Mouse (Mus musculus) c-Kit-positive CD71-positive TER-119-positive erythroid progenitor cells, embryonic 14.5 days (primary cell): ENCODE data around the gene Pan3.

Experiments
- DNase-seq: peaks from one replicate; pipeline ENCODE4 v3.0.0-alpha.2; 2013; ENCODE audit warnings: low spot score

Pan3 gene

GRCm38 (mm10) chr5:147430936-147431839 lies 1.2 kb downstream of the Pan3 start:
- DNase-seq: no peak

DNA sequence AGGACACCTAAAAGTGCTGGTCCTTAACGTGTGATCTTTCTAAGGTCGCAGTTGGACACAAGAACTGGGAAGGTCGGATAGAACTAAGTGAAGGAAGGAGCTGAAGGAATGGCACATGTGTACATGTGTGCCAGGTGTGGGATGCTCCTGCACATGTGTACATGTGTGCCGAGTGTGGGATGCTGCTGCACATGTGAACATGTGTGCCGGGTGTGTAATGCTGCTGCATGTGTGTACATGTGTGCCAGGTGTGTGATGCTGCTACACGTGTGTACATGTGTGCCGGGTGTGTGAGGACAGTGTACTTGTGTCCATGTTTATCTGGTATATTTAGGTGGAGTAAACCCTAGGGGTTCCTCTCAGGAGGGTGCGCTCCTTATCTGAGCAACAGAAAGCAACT lies 3.0 kb downstream of the Pan3 start:
- DNase-seq: no peak

GRCm38 (mm10) chr5:147435224-147435623 lies 5.3 kb downstream of the Pan3 start:
- no peak for DNase-seq

DNA sequence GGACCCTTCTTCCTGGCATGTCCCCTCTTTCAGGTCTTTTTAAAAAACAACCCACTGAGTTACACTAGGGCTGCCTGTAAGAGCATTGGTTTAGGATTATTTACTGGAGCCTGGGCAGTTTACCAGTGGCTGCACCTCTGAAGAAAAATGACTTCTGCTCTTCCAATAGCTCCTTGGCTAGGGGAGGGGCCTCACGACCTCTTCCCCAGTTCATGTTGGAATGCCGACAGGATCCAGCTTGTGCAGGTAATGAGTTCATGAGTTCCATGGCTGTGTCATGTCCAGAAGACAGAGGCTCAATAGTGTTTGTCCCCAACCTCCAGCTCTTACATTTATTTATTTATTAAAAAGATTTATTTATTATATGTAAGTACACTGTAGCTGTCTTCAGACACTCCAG lies 5.8 kb downstream of the Pan3 start:
- DNase-seq: no peak

- no peak for DNase-seq
These were observed 6.5 kb downstream of the Pan3 start for GRCm38 (mm10) chr5:147436491-147436890.

DNA sequence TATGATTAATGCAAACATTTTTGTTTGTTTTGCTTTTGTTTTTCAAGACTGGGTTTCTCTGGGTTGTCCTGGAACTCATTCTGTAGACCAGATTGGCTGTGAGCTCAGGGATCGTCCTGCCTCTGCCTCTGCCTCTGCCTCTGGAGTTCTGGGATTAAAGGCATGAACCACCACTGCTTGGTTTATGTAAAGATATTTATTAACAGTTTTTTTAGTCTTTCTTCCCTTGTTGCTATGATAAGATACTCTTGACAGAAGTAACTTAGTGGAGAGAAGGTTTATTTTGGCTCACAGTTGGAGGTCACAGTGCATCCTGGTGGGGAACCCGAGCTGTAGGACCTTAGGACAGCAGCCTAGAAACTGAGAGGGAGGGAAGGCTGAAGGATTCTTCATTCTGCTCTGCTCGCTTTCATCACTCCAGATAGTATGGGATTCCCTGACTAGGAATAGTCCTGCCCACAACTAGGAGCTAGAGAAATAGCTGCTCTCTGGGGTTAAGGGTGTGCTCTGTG lies 11.1 kb downstream of the Pan3 start:
- no peak for DNase-seq

- no peak for DNase-seq
These were observed 12.0 kb downstream of the Pan3 start for GRCm38 (mm10) chr5:147441979-147442378.

DNA sequence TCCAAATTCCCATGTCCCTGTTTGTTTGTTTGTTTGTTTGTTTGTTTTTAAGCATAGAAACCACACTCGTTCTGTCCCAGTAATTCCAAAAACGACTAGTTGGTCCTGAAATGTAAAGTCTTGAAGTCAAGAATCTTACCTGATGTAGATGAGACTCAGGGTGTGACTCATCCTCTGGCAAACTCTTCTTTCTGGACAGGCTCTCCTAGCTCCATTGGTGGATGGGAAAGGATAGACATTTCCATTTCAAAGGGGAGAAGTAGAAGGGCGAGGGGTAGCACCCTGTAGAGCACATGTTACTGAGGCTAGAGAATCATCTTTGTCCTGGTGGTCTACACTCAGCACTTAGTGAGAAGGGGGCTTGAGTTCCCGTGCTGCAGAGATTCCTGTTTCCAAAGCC lies 12.8 kb downstream of the Pan3 start:
- DNase-seq: no peak

- DNase-seq: no peak
These were observed 14.3 kb downstream of the Pan3 start for GRCm38 (mm10) chr5:147444298-147444697.

- no peak for DNase-seq
These were observed 14.8 kb downstream of the Pan3 start for GRCm38 (mm10) chr5:147444757-147445156.

DNA sequence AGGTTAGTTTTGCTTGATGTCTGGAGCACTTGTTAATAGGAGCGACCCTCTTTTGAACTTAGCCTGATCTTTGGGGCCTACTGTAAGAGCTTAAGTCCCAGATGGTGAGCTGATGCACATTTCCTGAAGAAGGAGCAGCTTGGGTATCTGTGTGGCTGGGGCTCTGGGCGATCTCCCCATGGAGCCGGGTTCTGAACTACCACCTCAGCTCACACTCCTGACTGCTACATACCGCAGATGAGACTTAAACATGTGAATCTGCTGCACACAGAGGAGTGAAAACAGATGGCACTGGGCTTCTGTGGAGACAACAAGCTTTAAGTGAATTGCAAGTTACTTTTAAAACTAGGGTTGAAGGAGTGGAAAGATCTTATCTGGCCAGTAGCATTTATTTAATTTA lies 15.3 kb downstream of the Pan3 start:
- DNase-seq: no peak

- no peak for DNase-seq
These were observed 18.6 kb downstream of the Pan3 start for GRCm38 (mm10) chr5:147448526-147448925.

DNA sequence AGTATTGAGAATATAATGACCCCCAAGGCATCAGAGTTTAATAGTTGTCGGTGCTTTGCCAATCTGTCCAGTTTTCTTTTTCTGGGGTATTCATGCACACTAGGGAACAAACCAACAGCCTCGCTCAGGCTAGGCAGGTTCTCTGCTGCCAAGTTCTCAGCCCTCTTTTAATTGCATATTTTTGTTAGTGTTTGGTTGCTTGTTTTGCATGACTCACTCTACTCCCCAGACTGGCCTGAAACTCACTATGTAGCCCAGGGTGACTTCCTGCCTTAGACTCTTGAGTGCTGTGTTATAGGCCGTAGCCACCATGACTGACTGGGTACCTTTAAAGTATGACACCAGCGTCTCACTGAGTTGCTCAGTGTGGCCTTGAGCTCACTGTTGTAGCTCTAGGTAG lies 19.0 kb downstream of the Pan3 start:
- DNase-seq: no peak

- no peak for DNase-seq
These were observed 26.5 kb downstream of the Pan3 start for GRCm38 (mm10) chr5:147456491-147456890.

GRCm38 (mm10) chr5:147459821-147460567 lies 30.0 kb downstream of the Pan3 start:
- no peak for DNase-seq

DNA sequence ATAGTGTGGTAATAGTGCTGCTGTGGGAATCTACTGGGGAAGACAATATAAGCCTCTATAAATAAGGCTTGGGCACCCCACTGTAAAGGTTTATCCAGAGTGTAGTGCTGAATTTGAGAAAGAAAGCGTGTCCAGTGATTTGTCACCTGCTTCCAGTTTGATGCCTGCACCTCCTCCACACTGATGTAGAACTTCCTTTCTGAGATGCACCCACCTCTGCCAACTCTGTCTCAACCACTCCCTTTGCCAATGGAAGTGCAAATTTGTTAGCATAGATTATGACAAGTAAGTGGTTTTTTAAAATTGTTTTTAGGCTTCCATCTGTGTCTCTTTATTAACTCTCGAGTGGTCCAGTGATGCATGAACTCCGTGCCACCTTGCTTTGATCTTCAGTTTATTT lies 33.3 kb downstream of the Pan3 start:
- no peak for DNase-seq

DNA sequence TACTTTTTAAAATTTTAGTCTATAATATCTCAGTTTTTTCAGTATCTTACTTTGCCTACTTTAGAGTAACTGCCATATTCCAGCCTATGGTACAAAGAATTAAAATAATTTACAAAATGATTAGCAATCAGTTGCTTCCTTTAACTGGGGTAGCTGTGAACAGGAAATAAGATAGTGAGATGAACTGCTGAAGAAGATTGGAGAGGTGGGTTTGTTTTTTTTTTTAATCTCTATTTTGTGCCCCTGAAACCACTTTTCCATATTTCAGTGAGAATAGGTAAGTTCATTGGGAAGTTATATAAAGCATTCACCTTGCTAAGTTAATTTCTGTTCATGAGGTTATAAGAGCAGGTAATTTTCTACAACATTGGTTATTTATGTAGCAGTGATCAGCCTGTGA lies 36.4 kb downstream of the Pan3 start:
- no peak for DNase-seq

- DNase-seq: no peak
These were observed 41.2 kb downstream of the Pan3 start for GRCm38 (mm10) chr5:147471163-147471562.

- no peak for DNase-seq
These were observed 43.1 kb downstream of the Pan3 start for GRCm38 (mm10) chr5:147473071-147473470.

DNA sequence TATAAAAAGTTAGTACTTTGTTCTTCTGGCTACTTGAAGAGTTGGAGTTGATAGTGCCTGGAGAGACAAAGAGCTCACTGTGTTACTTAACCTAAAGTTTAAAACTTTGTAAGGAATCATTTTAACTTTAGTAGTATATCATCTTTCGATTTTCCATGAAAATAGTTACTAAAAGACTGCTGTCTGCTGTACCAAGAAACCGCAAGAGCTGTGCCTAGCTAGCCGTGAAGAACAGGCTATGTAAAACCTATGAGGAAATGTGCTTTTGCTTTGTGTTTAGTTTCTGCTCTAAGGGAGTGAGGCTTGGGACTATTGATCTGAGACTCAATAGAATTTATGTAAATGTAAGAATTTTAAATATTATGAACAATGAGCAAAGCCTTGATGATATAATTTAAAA lies 43.9 kb downstream of the Pan3 start:
- no peak for DNase-seq

DNA sequence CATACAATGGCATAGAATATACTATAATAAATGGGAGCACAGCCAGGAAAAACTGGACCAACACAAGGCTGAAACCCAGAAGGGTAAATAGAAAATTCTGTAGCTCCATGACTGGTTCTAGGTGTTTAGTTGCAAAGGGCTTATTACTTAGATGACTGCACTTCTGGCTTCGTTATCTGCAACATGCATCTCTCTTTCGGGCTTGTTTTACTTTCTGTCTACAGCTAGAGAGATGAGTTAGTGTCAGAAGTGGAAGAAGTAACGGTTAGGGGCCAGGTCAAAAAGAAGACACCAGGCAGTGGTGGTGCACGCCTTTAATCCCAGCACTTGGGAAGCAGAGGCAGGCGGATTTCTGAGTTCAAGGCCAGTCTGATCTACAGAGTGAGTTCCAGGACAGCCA lies 46.1 kb downstream of the Pan3 start:
- no peak for DNase-seq

DNA sequence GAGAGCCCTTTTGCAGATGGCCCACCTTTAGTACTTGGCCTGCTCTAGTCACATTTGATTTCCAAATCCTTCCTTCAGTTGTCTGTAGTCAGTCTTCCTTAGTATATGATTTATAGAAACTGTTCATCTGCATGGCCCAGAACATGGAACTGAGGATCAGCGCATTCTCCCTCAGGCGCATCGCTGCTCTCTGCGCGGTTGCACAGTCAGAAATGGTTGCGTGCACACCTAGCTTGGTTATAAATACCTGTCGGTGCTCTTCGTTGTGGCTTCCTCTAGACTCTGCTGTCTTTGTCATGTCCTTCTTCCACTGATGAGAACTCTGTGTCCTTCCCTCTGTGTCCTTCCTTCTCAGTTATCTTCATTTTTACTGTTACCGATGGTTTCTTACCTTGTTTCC lies 47.1 kb downstream of the Pan3 start:
- DNase-seq: no peak

GRCm38 (mm10) chr5:147479341-147479740 lies 49.4 kb downstream of the Pan3 start:
- DNase-seq: no peak
